ENCODE assay signal across 27 mouse cellular contexts in the genomic region with DNA sequence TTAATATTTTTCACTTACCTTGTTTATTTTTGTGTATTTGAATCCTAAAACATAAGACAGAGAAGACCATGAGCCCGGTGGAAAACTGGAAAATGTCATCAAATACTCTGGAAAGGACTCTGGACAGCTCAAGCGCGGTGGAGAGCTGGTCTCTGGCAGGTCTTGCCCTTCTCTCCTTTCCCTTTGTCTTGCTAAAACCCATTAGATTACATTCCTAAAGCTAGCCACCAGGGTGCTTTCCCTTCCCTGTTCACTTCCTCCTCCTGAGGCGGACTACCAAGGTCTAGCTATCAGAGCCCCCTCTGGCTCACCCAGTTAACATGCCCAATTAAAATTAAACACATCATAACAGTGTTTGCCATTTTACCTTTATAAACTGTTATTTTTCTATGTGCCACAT.
A peak's percentile ranks its signal among the peaks of the same experiment; 100 is the strongest.
DNase-seq lines count a peak whose midpoint lies in the region; ATAC-seq and TF ChIP-seq lines count a peak whose summit lies in the region.
"Had no signal": no experiment of that assay in that cellular context is flagged by ENCODE, and none has a peak within 500 bp of the region (broad histone marks: within the 10 kb centered on the region; RNA-seq: fewer than 3 reads in every experiment).

No protein-coding gene starts in this region.

- peak; percentile 92 for TF ChIP-seq EP300 in ES-Bruce4 (IDR thresholded peaks at IDR 0.05; ENCODE audit: insufficient read depth, low read depth, low read length)

- H3K4me3 ChIP-seq in ES-Bruce4 (ENCODE audit: low read depth, low read length) = no peak overlapping the region
- H3K4me3 ChIP-seq: embryonic facial prominence, embryonic 13.5 days; forebrain, embryonic 12.5 days; gastrocnemius, adult 2 months; heart, embryonic 10.5 days; heart, embryonic 15.5 days; hindbrain, embryonic 10.5 days; intestine, embryonic 15.5 days had no signal

- no peak for TF ChIP-seq CTCF in ES-Bruce4 (IDR thresholded peaks at IDR 0.05; ENCODE audit: low read depth, low read length)

- no peaks in the 10 kb centered on the region for H3K36me3 ChIP-seq in ES-Bruce4 (ENCODE audit: control insufficient read depth, insufficient read depth, low read length, poor library complexity, severe bottlenecking)
- H3K36me3 ChIP-seq: embryonic facial prominence, embryonic 13.5 days; forebrain, embryonic 12.5 days; heart, embryonic 10.5 days; heart, embryonic 15.5 days; hindbrain, embryonic 10.5 days; intestine, embryonic 15.5 days had no signal

- H3K4me1 ChIP-seq in ES-Bruce4 (ENCODE audit: control insufficient read depth, insufficient read depth, low read length) = peaks cover 1% of the 10 kb centered on the region
- H3K4me1 ChIP-seq: embryonic facial prominence, embryonic 13.5 days; forebrain, embryonic 12.5 days; heart, embryonic 10.5 days; heart, embryonic 15.5 days; intestine, embryonic 15.5 days had no signal

- H3K9ac ChIP-seq in ES-Bruce4 (ENCODE audit: low read depth, poor library complexity, severe bottlenecking) = no peak overlapping the region
- H3K9ac ChIP-seq: embryonic facial prominence, embryonic 13.5 days; forebrain, embryonic 12.5 days; heart, embryonic 15.5 days; hindbrain, embryonic 14.5 days; intestine, embryonic 15.5 days had no signal

- H3K27me3 ChIP-seq in ES-Bruce4 (ENCODE audit: control insufficient read depth, insufficient read depth, low read length, poor library complexity, severe bottlenecking) = no peaks in the 10 kb centered on the region
- H3K27me3 ChIP-seq: embryonic facial prominence, embryonic 13.5 days; forebrain, embryonic 12.5 days; heart, embryonic 15.5 days; intestine, embryonic 15.5 days had no signal

- peak; percentile 2 to 27; a peak in 1 of 4 replicates for ATAC-seq in hematopoietic stem cell, adult 5-6 weeks (replicated peaks in 1 of 2; ENCODE audit: insufficient read depth in 1 of 2, low FRiP score in 2 of 2, low TSS enrichment in 1 of 2, low read depth in 1 of 2, poor library complexity in 2 of 2, severe bottlenecking in 2 of 2)
- no peak for ATAC-seq in CD4-positive, CD25-positive, alpha-beta regulatory T cell, adult 4 months
- no peak for ATAC-seq in frontal cortex, adult (ENCODE audit: low TSS enrichment)
- ATAC-seq: forebrain, embryonic 16.5 days; intestine, embryonic 15.5 days had no signal

- peak overlapping the region; percentile 67; the same call in 1 of the 2 replicates for H3K27ac ChIP-seq in ES-Bruce4 (ENCODE audit: insufficient read depth, low read length)
- H3K27ac ChIP-seq: embryonic facial prominence, embryonic 13.5 days; forebrain, embryonic 12.5 days; gastrocnemius, adult 2 months; heart, embryonic 10.5 days; heart, embryonic 15.5 days; hindbrain, embryonic 10.5 days; hindbrain, embryonic 14.5 days; intestine, embryonic 15.5 days had no signal

- no peak for TF ChIP-seq POLR2A in ES-Bruce4 (IDR thresholded peaks at IDR 0.05; ENCODE audit: insufficient read depth, low read length)

- H3K9me3 ChIP-seq in ES-Bruce4 (replicated peaks; ENCODE audit: control insufficient read depth, insufficient read depth, low read length, poor library complexity, severe bottlenecking) = no peaks in the 10 kb centered on the region
- H3K9me3 ChIP-seq: embryonic facial prominence, embryonic 13.5 days; forebrain, embryonic 12.5 days; heart, embryonic 10.5 days; heart, embryonic 15.5 days; hindbrain, embryonic 10.5 days; intestine, embryonic 15.5 days had no signal

- DNase-seq in embryo, embryonic 11 days = peak; percentile 8
- no peak for DNase-seq in embryo, embryonic 10 days (ENCODE audit: low spot score)
- peak; percentile 94 for DNase-seq in R1 (ENCODE audit: low read depth, low spot score)
- DNase-seq in thymus, postnatal 25 days = no peak
- DNase-seq: adrenal gland, adult 2 months; adrenal gland, postnatal 25 days; B cell, adult 2 months; cerebellum, adult 18-20 months; cerebellum, adult 9-11 months; cerebellum, postnatal 36 days; gastrocnemius, adult 2 months; gastrocnemius, postnatal 36 days; heart, adult 18-20 months; heart, postnatal 14 days; kidney, adult 18-20 months had no signal

Comparison
In these comparisons a context has a peak if more than half of its experiments do, and no peak if none do; other contexts are left out.
1. DNase-seq: peak in embryo, embryonic 11 days (single experiment) and R1 (single experiment); none in embryo, embryonic 10 days (single experiment) and thymus, postnatal 25 days (single experiment).
2. ATAC-seq: peak in hematopoietic stem cell, adult 5-6 weeks (2 of 2); none in CD4-positive, CD25-positive, alpha-beta regulatory T cell, adult 4 months (single experiment) and frontal cortex, adult (single experiment).